Mouse (Mus musculus) midbrain, embryonic 11.5 days (tissue): ENCODE data around the gene Adad1. TPM values are rescaled to one million over a fixed set of nuclear protein-coding genes. Genes with fewer than 3 reads are reported as not detected.

Source experiments
- ATAC-seq: fragments of 200-750 bp; cut with Nextera tagmentation; 2 replicates; pipeline ENCODE4 v1.8.0; 2017; ENCODE audit warnings: moderate TSS enrichment, moderate library complexity; ENCODE audit not compliant: low FRiP score
- DNase-seq: peaks from one replicate; pipeline ENCODE4 v3.0.0; 2015; ENCODE audit warnings: low spot score; ENCODE audit errors: missing footprints
- H3K27ac ChIP-seq: fragments of 300-500 bp; sonication (generic); 2 replicates; pipeline ENCODE4 v1.5.1; 2014; ENCODE audit warnings: low read depth, low read length
- H3K27me3 ChIP-seq: fragments of 300-500 bp; sonication (generic); 2 replicates; pipeline ENCODE4 v1.6.1; 2014; ENCODE audit warnings: mild to moderate bottlenecking, low read length, moderate library complexity, mixed read lengths; ENCODE audit not compliant: control insufficient read depth, insufficient read depth
- H3K36me3 ChIP-seq: fragments of 300-500 bp; sonication (generic); 2 replicates; pipeline ENCODE4 v1.6.1; 2014; ENCODE audit warnings: mild to moderate bottlenecking, low read length, moderate library complexity, mixed read lengths; ENCODE audit not compliant: control insufficient read depth, insufficient read depth
- H3K4me1 ChIP-seq: fragments of 300-500 bp; sonication (generic); 2 replicates; pipeline ENCODE4 v1.6.1; 2014; ENCODE audit warnings: low read length; ENCODE audit not compliant: control insufficient read depth, insufficient read depth
- H3K4me2 ChIP-seq: fragments of 300-500 bp; sonication (generic); 2 replicates; pipeline ENCODE4 v1.6.1; 2014; ENCODE audit warnings: mild to moderate bottlenecking, moderate library complexity
- H3K4me3 ChIP-seq: fragments of 300-500 bp; sonication (generic); 2 replicates; pipeline ENCODE4 v1.5.1; 2014; ENCODE audit warnings: low read depth, low read length
- H3K9ac ChIP-seq: fragments of 300-500 bp; sonication (generic); 2 replicates; pipeline ENCODE4 v1.6.1; 2014; ENCODE audit warnings: low read length
- H3K9me3 ChIP-seq: fragments of 300-500 bp; sonication (generic); 2 replicates; pipeline ENCODE4 v1.6.1; 2016; ENCODE audit warnings: low read length; ENCODE audit not compliant: control insufficient read depth
- WGBS: fragments of 180-500 bp; shearing (Covaris S2); extraction: QIAGEN DNeasy Blood & Tissue Kit; methylation state at CpG from one replicate; pipeline ENCODE4 v1.1.7; 2014; 5-methylcytosine and 5-hydroxymethylcytosine counted together
- polyA plus RNA-seq: library from polyadenylated mRNA; unstranded; fragments of >200 nt; fragmentation: Nextera tagmentation; extraction: Ambion mirVana; gene quantifications from 2 replicates; pipeline ENCODE4 v1.2.1, GENCODE M21; 2014

The Adad1 gene
- 0.54 and 0.74 TPM in 2 replicates for polyA plus RNA-seq

GRCm38 (mm10) chr3:37063406-37063805, at the start of gene Adad1:
Gene Adad1, plus strand, starts transcription at chr3:37063527.
- Histone ChIP-seq H3K4me2 (peak within 1 kb of the TSS; percentile 11; the same call in 1 of the 2 replicates), H3K4me1 (no peaks in the 10 kb centered on the region), H3K9me3 (peaks cover 5% of the 10 kb centered on the region; the same call in 1 of the 2 replicates), H3K9ac (no peak within 1 kb of the TSS), H3K27me3 (no peaks in the 10 kb centered on the region), H3K27ac (no peak within 1 kb of the TSS), H3K4me3 (no peak within 1 kb of the TSS), H3K36me3 (no peaks in the 10 kb centered on the region)
- ATAC-seq (no peak), DNase-seq (no peak)
- WGBS, result 50% methylated on average over 39 of the region's 39 CpGs

GRCm38 (mm10) chr3:37037979-37038378, 25.3 kb upstream of the Adad1 start:
- 75% methylated on average over 2 of the region's 2 CpGs for whole genome bisulfite sequencing
- H3K4me3 ChIP-seq, result no peak overlapping the region
- ATAC-seq, result no peak
- H3K36me3 ChIP-seq, result no peaks in the 10 kb centered on the region
- H3K9ac ChIP-seq, result no peak overlapping the region
- DNase-seq, result no peak
- H3K4me1 ChIP-seq, result no peaks in the 10 kb centered on the region
- H3K4me2 ChIP-seq, result no peak overlapping the region
- H3K27me3 ChIP-seq, result no peaks in the 10 kb centered on the region
- no peaks in the 10 kb centered on the region for H3K9me3 ChIP-seq
- H3K27ac ChIP-seq, result no peak overlapping the region

- Histone ChIP-seq H3K4me1 (no peaks in the 10 kb centered on the region), H3K4me2 (no peak overlapping the region), H3K9ac (no peak overlapping the region), H3K36me3 (no peaks in the 10 kb centered on the region), H3K27ac (no peak overlapping the region), H3K27me3 (no peaks in the 10 kb centered on the region), H3K9me3 (no peaks in the 10 kb centered on the region), H3K4me3 (no peak overlapping the region)
- DNase-seq (no peak), ATAC-seq (no peak)
Observed at GRCm38 (mm10) chr3:37039811-37040210, 23.5 kb upstream of the Adad1 start.

GRCm38 (mm10) chr3:37051491-37051890, 11.8 kb upstream of the Adad1 start:
- H3K4me3 ChIP-seq, result no peak overlapping the region
- H3K9me3 ChIP-seq, result no peaks in the 10 kb centered on the region
- H3K36me3 ChIP-seq, result no peaks in the 10 kb centered on the region
- H3K4me1 ChIP-seq, result no peaks in the 10 kb centered on the region
- ATAC-seq, result no peak
- no peak overlapping the region for H3K27ac ChIP-seq
- no peak for DNase-seq
- no peaks in the 10 kb centered on the region for H3K27me3 ChIP-seq
- WGBS, result 100% methylated on average over 1 of the region's 1 CpGs
- no peak overlapping the region for H3K4me2 ChIP-seq
- no peak overlapping the region for H3K9ac ChIP-seq

GRCm38 (mm10) chr3:37073211-37073610, 9.9 kb downstream of the Adad1 start:
- no peaks in the 10 kb centered on the region for H3K4me1 ChIP-seq
- ATAC-seq (no peak), DNase-seq (no peak)

GRCm38 (mm10) chr3:37084860-37085259, 21.5 kb downstream of the Adad1 start:
- Histone ChIP-seq H3K4me2 (no peak overlapping the region), H3K27ac (no peak overlapping the region), H3K27me3 (no peaks in the 10 kb centered on the region), H3K4me3 (no peak overlapping the region), H3K4me1 (no peaks in the 10 kb centered on the region), H3K9me3 (no peaks in the 10 kb centered on the region), H3K36me3 (no peaks in the 10 kb centered on the region), H3K9ac (no peak overlapping the region)
- DNase-seq, result no peak
- no peak for ATAC-seq
- 84% methylated on average over 4 of the region's 4 CpGs for WGBS

More at GRCm38 (mm10) chr3:37073211-37073610, 9.9 kb downstream of the Adad1 start:
- Histone ChIP-seq H3K27ac (no peak overlapping the region), H3K36me3 (no peaks in the 10 kb centered on the region), H3K4me3 (no peak overlapping the region), H3K9me3 (no peaks in the 10 kb centered on the region; the same call in 1 of the 2 replicates), H3K4me2 (no peak overlapping the region), H3K27me3 (no peaks in the 10 kb centered on the region), H3K9ac (no peak overlapping the region)

GRCm38 (mm10) chr3:37090721-37091120, 27.4 kb downstream of the Adad1 start:
- H3K4me2 ChIP-seq, result no peak overlapping the region
- no peaks in the 10 kb centered on the region for H3K36me3 ChIP-seq
- H3K9ac ChIP-seq, result no peak overlapping the region
- no peaks in the 10 kb centered on the region for H3K9me3 ChIP-seq
- no peaks in the 10 kb centered on the region for H3K27me3 ChIP-seq
- no peak overlapping the region for H3K27ac ChIP-seq
- DNase-seq, result no peak
- H3K4me1 ChIP-seq, result no peaks in the 10 kb centered on the region
- ATAC-seq, result no peak
- H3K4me3 ChIP-seq, result no peak overlapping the region

- 86% methylated on average over 4 of the region's 4 CpGs for WGBS
- no peak within 1 kb of the TSS for H3K27ac ChIP-seq
- H3K4me2 ChIP-seq, result no peak within 1 kb of the TSS
- ATAC-seq, result no peak
- no peaks in the 10 kb centered on the region for H3K4me1 ChIP-seq
- H3K9ac ChIP-seq, result no peak within 1 kb of the TSS
- no peaks in the 10 kb centered on the region for H3K27me3 ChIP-seq
- H3K9me3 ChIP-seq, result no peaks in the 10 kb centered on the region
- no peaks in the 10 kb centered on the region for H3K36me3 ChIP-seq
- DNase-seq, result no peak
- no peak within 1 kb of the TSS for H3K4me3 ChIP-seq
Observed at GRCm38 (mm10) chr3:37125655-37126054, 62.3 kb downstream of the Adad1 start, which contains the start of gene Il2. Gene Il2, minus strand, starts transcription at chr3:37125959.

GRCm38 (mm10) chr3:37126162-37126561, 62.8 kb downstream of the Adad1 start:
- no peak for DNase-seq
- Histone ChIP-seq H3K4me3 (no peak overlapping the region), H3K36me3 (no peaks in the 10 kb centered on the region), H3K27ac (no peak overlapping the region), H3K27me3 (no peaks in the 10 kb centered on the region), H3K9me3 (no peaks in the 10 kb centered on the region), H3K4me1 (no peaks in the 10 kb centered on the region), H3K4me2 (no peak overlapping the region), H3K9ac (no peak overlapping the region)
- WGBS, result 86% methylated on average over 4 of the region's 4 CpGs
- no peak for ATAC-seq

GRCm38 (mm10) chr3:37128269-37128668, 64.9 kb downstream of the Adad1 start:
- no peak for DNase-seq
- H3K27me3 ChIP-seq, result no peaks in the 10 kb centered on the region
- no peak for ATAC-seq
- H3K4me3 ChIP-seq, result no peak overlapping the region
- WGBS, result 63% methylated on average over 4 of the region's 4 CpGs
- H3K36me3 ChIP-seq, result no peaks in the 10 kb centered on the region
- no peak overlapping the region for H3K9ac ChIP-seq
- H3K4me1 ChIP-seq, result no peaks in the 10 kb centered on the region
- no peak overlapping the region for H3K27ac ChIP-seq
- no peaks in the 10 kb centered on the region for H3K9me3 ChIP-seq
- no peak overlapping the region for H3K4me2 ChIP-seq
